8 mouse cellular contexts compared by ENCODE assay signal in genomic region chr11:88412423-88413094, GRCm38 (mm10).
DNase-seq lines count a peak whose midpoint lies in the region; ATAC-seq and TF ChIP-seq lines count a peak whose summit lies in the region.

No protein-coding gene starts in this region.

- no peak overlapping the region for H3K9ac ChIP-seq in midbrain, embryonic 11.5 days (ENCODE audit: low read length)

- no peak overlapping the region for H3K4me3 ChIP-seq in midbrain, embryonic 11.5 days (ENCODE audit: low read depth, low read length)
- H3K4me3 ChIP-seq in small intestine, adult 2 months (ENCODE audit: low read depth, low read length): no peak overlapping the region

- no peak overlapping the region for H3K4me2 ChIP-seq in midbrain, embryonic 11.5 days

- H3K4me1 ChIP-seq in midbrain, embryonic 11.5 days (ENCODE audit: control insufficient read depth, insufficient read depth, low read length): peaks cover 32% of the 10 kb centered on the region
- no peaks in the 10 kb centered on the region; the same call in 1 of the 2 replicates for H3K4me1 ChIP-seq in small intestine, adult 2 months (ENCODE audit: control insufficient read depth, insufficient read depth, insufficient read length, low read length)

- peak; percentile 93 for DNase-seq in heart, adult 11 months
- no peak for DNase-seq in heart, postnatal 25 days (ENCODE audit: low spot score)
- DNase-seq in cerebellum, postnatal 10 days: peak; percentile 91 to 93
- peak; percentile 54 to 55 for DNase-seq in frontal cortex, postnatal 25 days (ENCODE audit: low spot score in 2 of 2)
- DNase-seq in induced T-regulatory cell, adult 2 months (ENCODE audit: low read depth): peak; percentile 60
- peak; percentile 68 to 75 for DNase-seq in left cerebral cortex, postnatal 14 days (ENCODE audit: low spot score in 2 of 2)
- DNase-seq in midbrain, embryonic 11.5 days (ENCODE audit: low spot score, missing footprints): peak; percentile 97

- peak; percentile 76; the same call in 1 of the 2 replicates for TF ChIP-seq CTCF in small intestine, adult 2 months (IDR thresholded peaks at IDR 0.05; ENCODE audit: extremely low read depth, insufficient read length, insufficient replicate concordance, low read depth, low read length)

- no peaks in the 10 kb centered on the region for H3K27me3 ChIP-seq in midbrain, embryonic 11.5 days (ENCODE audit: control insufficient read depth, insufficient read depth, low read length)
- no peaks in the 10 kb centered on the region for H3K27me3 ChIP-seq in small intestine, adult 2 months (ENCODE audit: control insufficient read depth, insufficient read depth, low read length)

- peaks cover 3% of the 10 kb centered on the region; the same call in 1 of the 2 replicates for H3K36me3 ChIP-seq in midbrain, embryonic 11.5 days (ENCODE audit: control insufficient read depth, insufficient read depth, low read length)
- H3K36me3 ChIP-seq in small intestine, adult 2 months (ENCODE audit: control insufficient read depth, insufficient read depth, low read length): 0 out of 2 replicates have a peak, but pooled peaks cover 1% of the 10 kb centered on the region

- WGBS in midbrain, embryonic 11.5 days: 23% methylated on average over 5 of the region's 5 CpGs
- WGBS in small intestine, adult 2 months: 70% methylated on average over 5 of the region's 5 CpGs

- H3K9me3 ChIP-seq in midbrain, embryonic 11.5 days (ENCODE audit: control insufficient read depth, low read length): no peaks in the 10 kb centered on the region

- intact Hi-C loops in heart, postnatal 25 days (cut with DNase I): loop anchor here (1.0 to 5.0 kb wide), 5 partner anchors 120 to 410 kb away; partner anchors contain the start of gene Ccdc182
- intact Hi-C loops in left cerebral cortex, postnatal 14 days (cut with DNase I): loop anchor here (5.0 to 10.0 kb wide), 4 partner anchors 120 to 410 kb away; partner anchors contain the start of gene Ccdc182

- ATAC-seq in midbrain, embryonic 11.5 days (ENCODE audit: low FRiP score): peak; percentile 85

- TF ChIP-seq POLR2A in small intestine, adult 2 months (IDR thresholded peaks at IDR 0.05; ENCODE audit: low read depth, low read length): no peak

- peak overlapping the region; percentile 75 for H3K27ac ChIP-seq in midbrain, embryonic 11.5 days (ENCODE audit: low read depth, low read length)
- H3K27ac ChIP-seq in small intestine, adult 2 months (ENCODE audit: insufficient read depth, low read depth, low read length): no peak overlapping the region
